Mouse (Mus musculus): Measurements from ENCODE around the gene Chn2.
"Not testable (repeated sequence)": the region's sequence is repeated elsewhere in the genome, so short reads cannot be mapped to it uniquely, and the experiment has no call there.

Gene Chn2

GRCm38 (mm10) chr6:54157097-54157496 is 117.7 kb downstream of the Chn2 start:
- no peak for DNase-seq (ENCODE audit: low spot score in 2 of 2)

- no peak for DNase-seq (ENCODE audit: low spot score in 2 of 2)
Measured at GRCm38 (mm10) chr6:54158317-54158716, 119.0 kb downstream of the Chn2 start.

DNA sequence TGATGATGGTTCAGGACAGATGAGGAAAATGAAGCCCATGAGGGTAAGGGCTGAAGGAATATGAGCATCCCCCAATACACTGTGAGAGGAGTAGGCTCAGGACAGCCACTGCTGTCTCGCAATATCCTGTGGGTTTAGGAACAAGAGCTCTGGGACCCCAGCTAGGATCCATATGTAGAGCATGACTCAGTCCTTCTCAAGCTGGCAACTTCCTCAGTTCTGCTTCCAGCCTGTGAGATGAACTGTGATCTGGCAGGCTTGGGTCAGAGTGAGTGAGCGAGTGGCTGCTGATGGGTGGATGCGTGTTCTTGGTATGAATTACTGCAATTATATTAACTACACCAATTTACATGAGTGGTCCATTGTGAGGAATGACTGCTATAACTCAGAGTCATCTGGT is 121.3 kb downstream of the Chn2 start:
- DNase-seq (ENCODE audit: low spot score in 2 of 2): no peak

DNA sequence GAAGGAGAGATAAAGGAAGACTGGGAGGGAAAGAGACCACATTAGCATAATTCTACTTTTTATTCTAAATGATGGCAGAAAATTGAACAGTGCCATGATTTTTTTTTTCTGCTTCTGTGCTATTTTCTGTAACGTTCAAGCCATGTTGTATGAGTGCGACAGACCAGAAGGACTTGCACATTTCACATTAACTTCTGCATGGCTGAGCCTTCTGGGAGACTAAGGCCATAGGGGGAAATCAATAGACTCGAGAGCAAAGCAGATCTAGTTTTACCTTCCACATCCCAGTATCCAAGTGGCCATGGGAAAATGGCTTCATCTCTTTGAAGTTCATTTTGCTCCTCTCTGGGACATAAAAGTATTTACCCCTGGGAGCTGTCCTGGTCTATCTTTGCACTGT is 121.9 kb downstream of the Chn2 start:
- no peak for DNase-seq (ENCODE audit: low spot score in 2 of 2)

GRCm38 (mm10) chr6:54162321-54162720 is 123.0 kb downstream of the Chn2 start:
- DNase-seq (ENCODE audit: low spot score in 2 of 2): no peak

DNA sequence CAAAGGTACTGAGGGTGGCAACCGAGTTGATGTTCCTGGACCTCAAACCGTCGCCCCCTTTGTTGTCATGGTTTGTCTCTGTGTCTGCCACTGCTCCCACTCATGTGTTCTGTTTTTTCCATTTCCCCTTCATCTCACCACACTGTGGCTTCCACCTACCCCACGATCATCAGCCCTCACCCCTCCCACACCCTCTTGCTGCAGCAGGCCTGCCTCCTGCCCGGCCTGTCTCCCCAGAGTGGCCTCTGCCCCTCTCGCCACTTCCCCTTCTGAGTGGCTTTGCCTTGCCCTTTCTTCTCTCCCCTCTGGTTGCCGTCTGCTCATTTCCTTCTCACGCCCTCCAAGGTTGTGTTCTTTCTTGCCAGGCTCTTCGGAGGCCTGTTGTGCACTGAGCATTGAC is 123.4 kb downstream of the Chn2 start:
- DNase-seq (ENCODE audit: low spot score in 2 of 2): peak in 1 of 2 experiments; percentile 61

- DNase-seq (ENCODE audit: low spot score in 2 of 2): no peak
Measured at GRCm38 (mm10) chr6:54163702-54164101, 124.3 kb downstream of the Chn2 start.

GRCm38 (mm10) chr6:54164777-54165176 is 125.4 kb downstream of the Chn2 start:
- DNase-seq (ENCODE audit: low spot score in 2 of 2): peak in 1 of 2 experiments; percentile 63

GRCm38 (mm10) chr6:54165246-54165645 is 125.9 kb downstream of the Chn2 start:
- no peak for DNase-seq (ENCODE audit: low spot score in 2 of 2)

GRCm38 (mm10) chr6:54165863-54166262 is 126.5 kb downstream of the Chn2 start:
- no peak for DNase-seq (ENCODE audit: low spot score in 2 of 2)

DNA sequence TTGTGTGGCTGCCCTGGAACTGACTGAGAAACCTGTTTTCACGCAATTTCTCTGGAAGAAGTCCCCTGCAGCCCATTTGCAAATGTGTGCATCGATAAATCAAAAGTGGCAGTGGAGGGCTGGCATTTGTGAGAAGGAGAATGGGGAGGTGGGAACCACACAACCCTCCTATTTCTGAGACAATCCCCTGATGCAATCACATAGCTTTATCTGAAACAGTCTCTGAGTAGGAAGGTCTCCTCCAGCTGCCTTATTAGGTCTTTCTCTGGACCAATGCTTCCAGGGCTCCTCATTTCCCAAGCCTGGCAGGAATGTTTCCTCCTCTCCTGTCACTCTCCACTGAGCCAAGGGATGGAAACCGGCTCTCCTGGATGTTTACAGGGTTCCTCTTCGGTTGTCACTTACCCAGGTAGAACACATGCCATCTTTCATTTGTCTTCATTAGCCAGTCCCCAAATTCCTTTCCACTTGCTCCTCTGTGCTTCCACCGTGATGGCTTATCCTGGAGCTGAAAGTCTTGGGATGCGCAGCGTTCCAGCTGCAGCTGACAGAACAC is 127.7 kb downstream of the Chn2 start:
- no peak for DNase-seq (ENCODE audit: low spot score in 2 of 2)

DNA sequence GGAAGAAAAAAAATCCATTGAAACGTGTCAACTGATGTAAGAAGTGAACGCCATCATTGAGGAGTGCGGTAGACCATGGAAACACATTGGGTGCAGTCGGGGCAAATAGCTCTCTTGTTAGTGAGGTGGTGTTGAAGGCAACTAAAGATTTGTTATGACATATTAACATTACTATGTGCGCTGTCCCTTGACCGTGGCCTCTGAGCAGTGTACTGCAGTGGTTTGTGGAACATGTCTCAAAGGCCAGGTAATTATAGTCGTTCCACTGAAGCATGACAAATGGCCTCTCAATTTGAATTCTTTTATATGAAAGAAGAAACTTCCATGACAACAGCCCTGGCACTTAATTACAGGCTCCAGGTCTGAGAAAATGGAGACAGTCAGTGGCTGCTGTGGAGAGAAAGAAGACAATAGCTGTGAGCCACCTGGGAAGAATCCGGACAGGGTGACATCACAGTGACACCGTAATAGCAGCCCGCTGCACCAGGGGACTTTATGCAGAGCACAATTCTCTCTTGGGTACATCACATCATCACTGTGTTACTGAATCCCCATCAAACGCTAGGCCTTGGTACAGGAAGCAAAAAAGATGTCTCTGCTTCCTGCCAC is 131.0 kb downstream of the Chn2 start:
- DNase-seq (ENCODE audit: low spot score in 2 of 2): no peak

DNA sequence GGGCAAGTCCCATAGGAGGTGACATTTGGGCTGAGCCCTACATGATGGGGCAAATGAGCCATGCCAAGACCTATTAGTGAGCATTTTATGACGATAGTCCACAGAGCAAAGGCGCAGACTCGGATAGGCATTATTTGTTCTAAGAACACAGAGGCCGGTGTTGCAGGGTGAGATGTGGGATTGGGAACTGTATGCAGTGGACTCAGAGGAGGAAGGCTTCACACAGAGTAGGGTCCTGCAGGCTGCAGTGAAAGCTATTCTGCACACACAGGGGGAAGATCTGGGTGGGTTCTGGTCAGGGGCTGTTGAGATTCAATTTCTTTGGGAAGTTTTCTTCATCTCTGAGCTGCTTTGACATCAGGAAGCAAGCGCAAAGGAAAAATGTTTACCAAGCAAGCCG is 132.0 kb downstream of the Chn2 start:
- DNase-seq (ENCODE audit: low spot score in 2 of 2): no peak

- no peak for DNase-seq (ENCODE audit: low spot score in 2 of 2)
Measured at GRCm38 (mm10) chr6:54175473-54176215, 136.3 kb downstream of the Chn2 start.

DNA sequence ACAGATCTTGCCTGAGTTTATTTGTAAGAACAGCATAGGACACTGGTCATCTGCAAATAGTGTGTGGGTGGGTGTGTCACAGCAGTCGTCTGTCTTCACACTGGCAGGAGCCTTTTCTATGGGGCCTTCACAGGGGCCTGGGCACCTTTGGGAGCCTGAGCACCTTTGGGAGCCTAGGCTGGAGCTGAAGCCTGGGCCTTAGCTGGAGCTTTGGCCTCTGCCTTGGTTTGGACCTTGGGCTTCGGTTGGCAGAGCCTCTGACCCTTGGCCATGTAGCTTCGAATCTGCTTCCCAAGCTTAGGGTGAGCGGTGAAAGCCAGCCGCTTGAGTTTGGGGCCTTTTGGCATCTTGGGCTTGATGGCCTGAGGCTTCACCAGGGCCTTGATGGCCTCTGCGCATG is 137.7 kb downstream of the Chn2 start:
- DNase-seq (ENCODE audit: low spot score in 2 of 2): not testable (repeated sequence)

GRCm38 (mm10) chr6:54179056-54179873 is 139.9 kb downstream of the Chn2 start:
- no peak for DNase-seq (ENCODE audit: low spot score in 2 of 2)

DNA sequence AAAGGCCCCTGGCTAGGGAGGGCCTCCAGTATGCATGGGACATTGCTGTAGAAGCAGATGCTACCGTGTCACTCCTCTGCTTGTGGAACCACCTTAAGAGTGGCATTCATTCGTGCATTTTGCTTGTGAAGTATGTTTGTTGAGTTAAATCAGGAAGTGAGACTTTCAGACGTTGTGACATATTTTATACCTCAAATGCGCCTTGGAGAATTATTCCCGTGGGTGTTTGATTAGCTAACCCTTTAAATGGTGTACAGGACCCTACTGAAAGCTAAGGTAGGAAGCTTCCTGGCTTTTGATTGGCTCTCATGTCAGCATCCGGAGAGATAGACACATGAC is 140.5 kb downstream of the Chn2 start:
- no peak for DNase-seq (ENCODE audit: low spot score in 2 of 2)

- no peak for DNase-seq (ENCODE audit: low spot score in 2 of 2)
Measured at GRCm38 (mm10) chr6:54183825-54184578, 144.6 kb downstream of the Chn2 start.

DNA sequence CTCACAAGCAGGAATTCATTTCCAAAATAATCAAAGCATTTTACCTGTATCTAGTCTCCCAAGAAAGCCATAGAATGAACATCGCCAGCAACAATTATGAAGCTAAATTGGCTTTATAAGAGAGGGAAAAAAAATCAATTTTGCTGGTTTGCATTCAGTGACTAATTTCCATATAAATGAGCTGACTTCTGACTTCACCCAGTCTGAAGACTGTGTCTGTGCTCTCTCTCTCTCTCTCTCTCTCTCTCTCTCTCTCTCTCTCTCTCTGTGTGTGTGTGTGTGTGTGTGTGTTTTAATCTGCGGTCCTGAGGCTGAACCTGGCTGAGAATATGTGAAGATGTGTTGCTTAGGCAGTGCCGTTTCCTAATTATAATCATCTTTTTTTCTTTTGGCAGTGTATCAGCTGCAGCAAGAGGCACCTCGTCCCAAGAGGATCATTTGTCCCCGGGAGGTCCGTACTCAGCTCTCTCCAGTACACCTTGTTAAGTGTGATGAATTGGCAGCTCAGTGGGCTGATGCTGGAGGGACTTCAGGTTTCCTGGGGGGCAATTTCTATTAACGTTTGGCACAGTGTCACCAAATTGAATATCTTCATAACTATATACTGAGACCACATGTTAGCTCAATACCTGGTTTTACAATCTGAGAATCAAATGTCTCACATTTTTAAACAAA is 154.4 kb downstream of the Chn2 start:
- DNase-seq (ENCODE audit: low spot score in 2 of 2): no peak

GRCm38 (mm10) chr6:54197821-54198412 is 158.6 kb downstream of the Chn2 start:
- DNase-seq (ENCODE audit: low spot score in 2 of 2): no peak

GRCm38 (mm10) chr6:54199516-54199915 is 160.2 kb downstream of the Chn2 start:
- DNase-seq (ENCODE audit: low spot score in 2 of 2): no peak
